Mouse (Mus musculus) B cell, adult 2 months (primary cell): ENCODE data around the gene Smap1.

Source experiments
- DNase-seq, 2 experiments: peaks; one replicate each; pipeline ENCODE4 v3.0.0; 2022

Gene Smap1

GRCm38 (mm10) chr1:23826887-23827758 lies 95.0 kb downstream of the Smap1 start:
- DNase-seq = peak; percentile 57 to 60

- DNase-seq = no peak
Observed at GRCm38 (mm10) chr1:23821615-23822014, 100.5 kb downstream of the Smap1 start.

GRCm38 (mm10) chr1:23798306-23798705 lies 123.8 kb downstream of the Smap1 start:
- no peak for DNase-seq
